Mouse (Mus musculus): Measurements from ENCODE around the gene P2rx3.

DNA sequence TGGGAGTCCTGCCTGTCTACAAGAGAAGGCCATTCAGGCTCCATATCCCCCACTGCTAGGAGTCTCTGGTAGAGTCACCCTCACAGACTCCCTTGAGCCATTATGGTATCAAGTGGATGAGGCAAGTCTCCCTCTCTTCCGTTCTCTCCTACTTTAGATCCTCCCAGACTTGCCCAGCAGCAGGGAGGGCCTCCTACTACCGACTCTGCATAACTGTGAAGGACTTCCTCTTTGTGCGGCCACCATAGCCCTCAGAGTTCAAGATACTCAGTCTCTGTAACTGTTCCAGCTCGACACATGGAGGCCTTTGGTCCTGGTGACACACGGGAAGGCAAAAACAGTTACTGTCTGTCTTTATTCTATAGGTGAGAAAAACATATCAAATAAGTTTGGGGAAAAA is 10.0 kb downstream of the P2rx3 start:
- no peak for TF ChIP-seq GATA1 (IDR thresholded peaks at IDR 0.05; ENCODE audit: borderline replicate concordance, low read length)
- TF ChIP-seq FLI1 (IDR thresholded peaks at IDR 0.05; ENCODE audit: low read length): no peak

Data from megakaryocyte, embryonic 14.5 days (primary cell).